Mouse (Mus musculus) frontal cortex, postnatal 10 days (tissue): ENCODE data around the gene Taco1.

Source experiments
- DNase-seq, 2 experiments: peaks; one replicate each; pipeline ENCODE4 v3.0.0; 2022; ENCODE audit warnings: low spot score in 2 of 2, mixed read lengths in 1 of 2

Gene Taco1

DNA sequence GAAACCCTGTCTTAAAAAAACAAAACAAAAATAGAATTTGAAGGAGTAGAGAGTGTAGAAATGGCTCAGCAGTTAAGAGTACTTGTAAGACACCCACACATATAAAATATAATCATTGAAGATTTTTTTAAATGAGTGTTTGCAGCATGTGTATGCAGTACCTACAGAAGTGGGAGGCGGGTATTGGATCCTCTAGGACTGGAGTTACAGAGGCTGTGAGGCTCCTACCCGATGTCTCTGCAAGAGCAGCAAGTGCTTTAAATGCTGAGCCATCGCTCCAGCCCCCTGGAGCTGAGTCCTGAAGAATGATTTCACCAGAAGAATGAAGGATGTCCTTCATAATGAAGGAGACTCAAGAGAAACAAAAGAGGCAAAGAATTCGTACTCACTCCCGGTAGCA lies 2.1 kb upstream of the Taco1 start:
- DNase-seq: no peak

DNA sequence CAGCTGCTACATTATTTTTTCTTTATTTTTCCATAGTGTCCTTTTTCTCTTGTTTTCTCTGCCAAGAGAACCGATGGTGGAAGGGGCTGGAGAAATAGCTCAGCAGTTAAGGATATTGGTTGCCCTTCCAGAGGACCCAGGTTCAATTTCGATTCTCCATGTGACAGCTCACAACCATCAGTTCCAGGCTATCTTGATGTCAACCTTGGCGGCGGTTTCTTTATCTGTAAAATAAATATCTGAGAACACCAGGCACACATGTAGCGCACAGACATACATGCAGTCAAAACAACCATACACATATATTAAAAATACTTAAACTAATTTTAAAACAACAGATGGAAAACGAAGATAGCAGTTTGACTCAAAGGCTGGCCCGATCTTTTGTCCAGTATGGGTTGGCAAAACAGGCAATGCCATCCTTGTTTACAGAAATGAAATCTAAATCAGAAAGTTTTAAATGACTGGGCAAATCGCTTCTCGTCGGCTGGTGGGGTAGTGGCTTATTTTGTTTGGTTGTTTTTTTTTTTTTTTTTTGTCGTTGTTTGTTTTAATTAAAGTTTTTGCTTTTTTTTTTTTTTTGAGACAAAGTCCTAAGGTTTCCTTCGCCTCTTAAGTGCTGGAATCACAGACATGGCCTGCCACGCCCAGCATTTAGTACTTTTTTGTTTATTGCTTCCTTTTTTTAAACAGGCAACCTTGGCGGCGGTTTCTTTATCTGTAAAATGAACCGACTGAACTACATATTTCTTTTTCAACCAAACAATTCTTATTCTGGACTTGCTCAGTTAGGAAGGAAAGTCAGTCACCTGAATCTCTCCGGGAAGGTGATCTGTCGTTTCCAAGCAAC lies 563 bp upstream of the Taco1 start:
- no peak for DNase-seq

DNA sequence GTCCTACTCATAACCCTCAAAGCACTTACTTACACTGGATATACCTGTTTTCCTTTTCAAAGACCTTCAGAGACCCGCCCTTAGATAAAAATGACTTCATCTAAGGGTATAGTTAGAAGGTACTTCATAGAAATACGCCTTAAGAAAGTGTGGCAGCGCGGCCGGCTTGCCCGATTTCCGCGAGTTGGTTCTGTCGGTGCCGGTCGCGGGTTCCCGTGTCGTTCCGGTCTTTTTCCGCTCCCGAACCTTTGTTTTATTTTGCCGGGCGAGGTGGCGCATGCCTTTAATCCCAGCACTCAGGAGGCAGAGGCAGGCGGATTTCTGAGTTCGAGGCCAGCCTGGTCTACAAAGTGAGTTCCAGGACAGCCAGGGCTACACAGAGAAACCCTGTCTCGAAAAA lies 755 bp downstream of the Taco1 start:
- DNase-seq: peak in 1 of 2 experiments; percentile 23

DNA sequence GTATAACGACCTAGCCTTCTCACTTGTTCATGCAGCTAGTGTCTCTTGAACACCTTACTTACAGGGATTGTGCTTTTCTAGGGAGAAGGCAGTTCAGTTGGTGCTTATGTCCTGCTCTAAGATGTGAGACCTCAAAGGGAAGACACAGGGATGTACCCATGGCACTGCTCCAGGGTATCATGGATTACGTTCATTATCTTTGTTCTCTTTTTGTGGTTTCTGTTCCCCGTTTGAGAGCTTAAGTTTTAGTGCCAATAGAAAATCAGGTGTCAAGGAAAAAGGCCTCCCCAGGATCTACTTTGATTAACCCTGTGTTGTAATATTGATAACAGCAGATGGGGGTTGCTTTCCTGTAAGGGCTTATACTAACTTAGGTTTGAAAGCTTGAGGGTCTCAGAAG lies 7.9 kb downstream of the Taco1 start:
- no peak for DNase-seq

DNA sequence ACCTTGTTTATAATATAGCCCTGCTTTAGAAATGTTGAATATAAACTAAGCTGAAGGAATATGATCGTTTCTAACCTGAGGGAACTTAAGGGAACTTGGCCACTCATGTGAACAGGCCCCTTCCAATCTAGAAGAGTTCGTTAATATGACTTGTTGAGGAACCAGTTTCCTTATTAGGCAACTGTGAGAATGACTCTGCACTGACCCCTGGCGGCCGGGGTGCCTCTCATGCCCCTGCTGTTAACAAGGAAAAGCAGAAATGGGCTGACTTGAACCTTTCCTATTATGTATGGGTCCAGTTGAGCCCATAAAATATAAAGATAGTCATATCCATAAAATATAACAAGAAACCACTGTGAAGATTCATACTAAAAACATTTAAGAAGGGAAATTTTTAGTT lies 10.5 kb downstream of the Taco1 start:
- DNase-seq: peak in 1 of 2 experiments; percentile 30

DNA sequence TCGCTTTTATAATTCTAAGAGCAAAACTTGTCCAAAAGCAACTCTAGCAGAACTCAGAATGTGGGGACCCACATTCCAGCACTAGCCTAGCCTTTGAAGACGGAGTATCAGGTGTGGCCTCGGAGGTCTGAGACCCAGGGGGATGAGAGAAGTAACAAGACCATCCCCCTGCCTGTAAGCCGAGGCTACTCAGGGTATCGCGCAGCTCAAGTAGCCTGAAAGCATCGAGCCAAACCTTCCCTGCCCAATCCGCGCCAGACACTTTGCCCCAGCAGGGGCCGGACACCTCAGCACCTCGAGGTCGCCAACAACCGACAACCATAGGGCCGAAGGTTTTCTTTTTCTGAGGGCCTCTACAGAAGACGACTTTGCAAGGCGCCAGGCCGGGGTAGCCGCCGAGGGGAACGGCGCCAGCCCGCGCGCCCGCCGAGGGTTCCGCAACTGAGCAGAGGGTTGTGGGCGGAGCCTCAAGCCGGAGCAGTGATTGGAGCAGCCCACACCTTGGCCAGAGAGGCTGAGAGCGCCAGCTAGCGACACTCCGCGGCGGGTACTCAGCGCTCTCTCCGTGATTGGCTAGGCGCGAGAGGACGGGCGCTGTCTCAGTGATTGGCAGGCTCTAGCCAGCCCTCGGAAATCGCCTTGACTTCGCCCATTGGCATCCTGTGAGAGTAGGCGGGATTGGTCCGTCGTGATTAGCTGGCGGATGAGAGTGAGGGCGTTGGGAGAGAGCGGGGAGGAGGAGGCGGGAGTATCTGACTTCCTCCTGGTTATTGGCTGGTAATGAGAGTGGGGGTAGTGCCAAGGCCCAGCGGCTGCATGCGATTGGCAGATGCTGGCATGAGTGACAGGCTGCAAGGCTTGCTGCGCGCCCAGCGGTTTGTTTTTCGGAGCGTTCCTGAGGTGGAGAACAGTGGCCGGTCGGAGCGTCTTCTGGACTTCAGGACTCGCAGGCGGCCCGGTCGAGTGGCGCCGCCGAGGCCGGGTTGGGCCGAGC lies 18.1 kb downstream of the Taco1 start, which contains the start of gene Map3k3:
Map3k3 (plus strand) TSS at position 906 of the 994 bp plus-strand sequence.
- peak; percentile 99 to 100 for DNase-seq

DNA sequence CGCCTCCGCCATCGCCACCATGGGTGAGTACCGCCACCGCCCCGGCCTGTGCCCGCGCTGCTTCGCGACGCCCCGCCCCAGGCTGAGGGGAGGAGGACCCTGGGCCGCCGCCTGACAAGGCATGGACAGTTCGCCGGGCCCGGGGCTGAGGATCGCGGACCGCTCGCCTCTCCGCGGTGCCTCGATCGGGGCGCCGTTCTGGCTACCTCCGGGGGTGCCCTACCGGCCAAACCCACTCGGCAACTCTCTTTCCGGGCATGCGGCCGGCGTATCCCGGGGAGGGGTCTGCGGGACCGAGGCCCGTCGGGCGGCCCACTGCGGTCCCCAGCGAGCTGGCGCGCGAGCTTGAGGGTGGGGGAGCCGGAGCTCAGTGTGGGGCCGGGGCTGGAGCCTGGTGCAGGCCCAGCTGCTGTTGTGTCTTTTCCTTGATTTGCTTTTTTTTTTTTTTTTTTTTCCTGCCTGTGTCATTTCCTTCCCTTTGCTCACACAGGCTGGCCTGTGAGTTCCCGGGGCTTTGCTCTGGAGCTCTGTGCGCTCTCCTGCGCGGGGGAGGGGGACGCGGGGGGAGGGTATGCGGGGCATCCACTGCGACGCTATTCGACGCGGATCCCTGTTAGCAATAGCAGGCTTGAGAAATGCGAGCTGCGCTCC lies 19.2 kb downstream of the Taco1 start:
- peak; percentile 62 to 71 for DNase-seq

DNA sequence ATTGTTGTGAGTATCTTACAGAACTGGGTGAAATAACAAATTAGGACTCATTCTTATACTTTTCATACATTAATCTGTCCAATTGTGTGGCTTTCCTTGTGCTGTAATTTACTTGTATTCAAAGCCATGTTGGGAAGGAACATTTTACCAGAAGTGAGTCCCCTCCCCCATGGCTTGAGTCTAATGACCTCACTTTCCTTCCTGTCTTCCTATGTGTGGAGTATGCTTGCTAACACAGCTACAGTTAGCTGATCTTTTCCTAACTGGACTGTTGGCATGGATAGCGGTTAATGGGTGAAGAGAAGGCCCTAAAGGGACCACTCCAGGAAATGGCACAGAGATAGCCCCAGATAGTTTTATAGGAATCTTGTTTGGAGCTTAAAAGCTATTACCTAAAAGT lies 32.4 kb downstream of the Taco1 start:
- DNase-seq: no peak

DNA sequence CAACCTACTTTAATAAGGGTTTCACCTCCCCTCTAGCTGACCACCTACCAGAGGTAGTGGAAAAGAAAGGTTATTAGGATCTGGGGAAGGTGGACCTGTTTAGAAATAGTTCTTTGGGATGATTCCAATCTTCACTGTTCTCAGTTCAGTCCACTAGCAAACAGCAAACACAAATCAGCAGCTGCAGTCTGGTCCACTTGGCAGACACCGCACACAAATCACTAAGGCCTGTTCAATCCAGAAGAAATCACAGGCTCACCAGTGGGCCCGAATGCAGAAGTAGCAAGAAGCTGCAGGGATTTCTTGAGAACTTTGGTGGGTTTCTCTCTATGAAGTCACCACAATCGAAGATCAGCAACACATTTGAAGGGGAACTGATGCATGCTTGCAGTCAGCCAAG lies 37.0 kb downstream of the Taco1 start:
- DNase-seq: no peak

DNA sequence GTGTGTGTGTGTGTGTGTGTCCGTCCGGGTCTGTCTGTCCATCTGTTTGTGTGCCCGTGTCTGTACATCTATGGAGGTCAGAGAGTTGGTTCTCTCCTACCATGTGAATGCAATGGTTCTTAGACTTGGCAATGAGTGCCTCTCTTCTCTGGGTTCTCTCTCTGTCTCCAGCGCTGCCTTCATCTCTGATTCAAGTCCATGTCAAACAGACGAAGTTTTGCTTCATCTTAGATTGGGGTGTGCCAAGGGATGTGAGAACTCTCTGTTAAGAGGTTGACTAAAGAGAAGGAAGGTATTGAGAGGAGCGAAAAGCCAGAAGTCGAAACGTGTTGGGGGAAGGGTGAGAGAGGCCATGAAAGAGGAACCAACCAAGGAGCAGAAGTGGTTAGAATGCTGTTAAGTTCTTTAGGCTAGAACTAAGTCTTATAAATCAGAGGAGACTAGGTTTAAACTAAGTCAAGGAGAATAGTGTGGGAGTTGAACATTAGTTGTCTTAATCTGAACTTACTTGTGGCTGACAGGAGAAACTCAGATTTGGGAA lies 40.3 kb downstream of the Taco1 start:
- no peak for DNase-seq

DNA sequence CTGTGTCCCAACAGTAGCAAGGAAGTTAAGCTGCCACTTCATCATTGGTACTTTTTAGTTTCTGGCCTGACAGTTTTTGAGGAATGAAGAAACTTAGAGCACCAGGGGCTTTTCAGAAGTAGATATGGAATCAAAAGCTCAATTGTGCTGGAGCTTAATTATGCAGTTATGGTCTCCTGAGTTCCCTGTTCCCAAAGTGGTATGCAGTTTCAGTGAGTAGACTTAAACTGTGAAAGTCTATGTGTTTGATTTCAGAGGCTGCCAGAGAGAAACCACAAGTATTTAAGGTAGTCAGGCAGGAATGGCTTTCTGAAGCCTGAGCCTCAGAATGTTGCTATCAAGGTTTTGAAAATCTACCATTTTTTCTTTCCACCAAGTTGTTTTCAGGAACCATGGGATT lies 45.8 kb downstream of the Taco1 start:
- DNase-seq: no peak

DNA sequence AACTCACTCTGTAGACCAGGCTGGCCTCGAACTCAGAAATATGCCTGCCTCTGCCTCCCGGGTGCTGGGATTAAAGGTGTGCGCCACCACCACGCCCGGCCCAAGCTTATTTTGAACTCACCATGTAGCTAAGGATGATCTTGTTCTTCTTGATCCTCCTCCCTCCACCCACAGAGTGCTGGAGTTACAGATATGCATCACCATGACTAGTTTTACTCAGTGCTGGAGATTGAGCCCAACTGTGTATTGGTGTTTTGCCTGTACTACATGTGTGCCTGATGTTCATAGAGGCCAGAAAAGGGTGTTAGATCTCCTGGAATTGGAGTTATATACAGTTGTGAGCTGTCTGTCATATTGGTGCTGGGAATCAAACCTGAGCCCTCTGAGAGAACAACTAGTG lies 56.4 kb downstream of the Taco1 start:
- no peak for DNase-seq

DNA sequence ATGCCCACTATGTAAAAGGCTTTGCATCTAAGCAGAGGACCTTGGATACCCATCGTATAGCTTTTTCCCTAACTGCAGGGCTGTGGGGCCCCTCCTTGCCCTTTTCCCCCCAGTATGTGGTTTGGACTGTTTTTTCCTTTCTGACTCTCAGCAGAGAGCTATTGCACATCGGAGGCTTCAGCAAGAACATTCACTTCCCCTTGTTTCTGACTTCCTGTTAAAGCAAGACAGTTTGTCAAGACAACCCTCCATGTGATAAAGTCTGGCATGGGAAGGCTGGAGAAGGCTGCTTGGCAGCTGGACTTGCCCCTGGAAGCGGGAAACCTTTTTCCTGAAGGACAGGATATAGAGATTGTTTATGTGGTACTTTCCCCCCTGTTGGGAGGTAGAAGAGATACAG lies 56.9 kb downstream of the Taco1 start:
- peak in 1 of 2 experiments; percentile 21 for DNase-seq
